Mouse (Mus musculus): Measurements from ENCODE around the gene Ppt2. TPM values are rescaled to one million over a fixed set of nuclear protein-coding genes. Genes with fewer than 3 reads are reported as not detected.

Gene Ppt2
- polyA plus RNA-seq, 1 experiment: 40.9 TPM

DNA sequence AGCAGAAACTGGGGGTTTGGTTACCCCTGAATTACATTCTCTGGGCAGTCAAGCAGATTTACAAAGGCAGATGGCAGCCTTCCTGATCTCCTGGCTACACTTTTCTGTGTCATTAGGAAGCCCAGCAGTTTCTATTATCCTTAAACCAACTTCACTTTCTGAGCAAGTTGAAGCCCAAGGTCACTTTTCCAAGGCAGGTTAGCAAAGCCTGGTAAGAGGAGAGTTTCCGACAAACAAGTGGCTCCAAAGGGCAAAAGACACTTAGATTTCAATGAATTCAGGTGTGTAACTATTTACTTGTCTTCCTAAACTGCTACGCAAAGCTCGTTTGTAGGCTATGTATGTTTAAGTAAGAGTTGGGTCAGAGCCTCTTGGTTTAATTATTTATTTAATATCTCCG is 15.1 kb upstream of the Ppt2 start:
- no peak overlapping the region for H3K4me3 ChIP-seq (replicated peaks; ENCODE audit: extremely low read depth, low read depth, low read length)
- DNase-seq: no peak
- peaks cover 5% of the 10 kb centered on the region for H3K4me1 ChIP-seq (ENCODE audit: control insufficient read depth, insufficient read depth, low read length)
- TF ChIP-seq CTCF (IDR thresholded peaks at IDR 0.05; ENCODE audit: insufficient read depth, low read length) (no peak), POLR2A (IDR thresholded peaks at IDR 0.05; ENCODE audit: borderline replicate concordance, extremely low read depth, low read depth, low read length) (no peak)
- WGBS: 84% methylated on average over 4 of the region's 4 CpGs

- H3K4me1 ChIP-seq (ENCODE audit: control insufficient read depth, insufficient read depth, low read length): peaks cover 5% of the 10 kb centered on the region
- no peak overlapping the region for H3K4me3 ChIP-seq (replicated peaks; ENCODE audit: extremely low read depth, low read depth, low read length)
- no peak for TF ChIP-seq POLR2A (IDR thresholded peaks at IDR 0.05; ENCODE audit: borderline replicate concordance, extremely low read depth, low read depth, low read length)
- TF ChIP-seq CTCF (IDR thresholded peaks at IDR 0.05; ENCODE audit: insufficient read depth, low read length): no peak
- WGBS: 67% methylated on average over 3 of the region's 3 CpGs
- no peak for DNase-seq
Measured at GRCm38 (mm10) chr17:34641945-34642344, 13.6 kb upstream of the Ppt2 start.

GRCm38 (mm10) chr17:34640778-34641601 is 12.7 kb upstream of the Ppt2 start:
- H3K4me1 ChIP-seq (ENCODE audit: control insufficient read depth, insufficient read depth, low read length): peaks cover 5% of the 10 kb centered on the region
- no peak overlapping the region for H3K4me3 ChIP-seq (replicated peaks; ENCODE audit: extremely low read depth, low read depth, low read length)
- no peak for TF ChIP-seq POLR2A (IDR thresholded peaks at IDR 0.05; ENCODE audit: borderline replicate concordance, extremely low read depth, low read depth, low read length)
- TF ChIP-seq CTCF (IDR thresholded peaks at IDR 0.05; ENCODE audit: insufficient read depth, low read length): peak; percentile 10; the same call in 1 of the 2 replicates
- DNase-seq: no peak
- WGBS: 24% methylated on average over 11 of the region's 11 CpGs

GRCm38 (mm10) chr17:34639461-34640255 is 11.3 kb upstream of the Ppt2 start:
- no peak overlapping the region for H3K4me3 ChIP-seq (replicated peaks; ENCODE audit: extremely low read depth, low read depth, low read length)
- WGBS: 82% methylated on average over 7 of the region's 7 CpGs
- no peak for TF ChIP-seq CTCF (IDR thresholded peaks at IDR 0.05; ENCODE audit: insufficient read depth, low read length)
- TF ChIP-seq POLR2A (IDR thresholded peaks at IDR 0.05; ENCODE audit: borderline replicate concordance, extremely low read depth, low read depth, low read length): no peak
- no peak for DNase-seq
- no peaks in the 10 kb centered on the region; the same call in 1 of the 2 replicates for H3K4me1 ChIP-seq (ENCODE audit: control insufficient read depth, insufficient read depth, low read length)

- no peak for DNase-seq
- WGBS: 52% methylated on average over 3 of the region's 3 CpGs
- no peak for TF ChIP-seq CTCF (IDR thresholded peaks at IDR 0.05; ENCODE audit: insufficient read depth, low read length)
- no peak for TF ChIP-seq POLR2A (IDR thresholded peaks at IDR 0.05; ENCODE audit: borderline replicate concordance, extremely low read depth, low read depth, low read length)
- no peaks in the 10 kb centered on the region; the same call in 1 of the 2 replicates for H3K4me1 ChIP-seq (ENCODE audit: control insufficient read depth, insufficient read depth, low read length)
- no peak overlapping the region for H3K4me3 ChIP-seq (replicated peaks; ENCODE audit: extremely low read depth, low read depth, low read length)
Measured at GRCm38 (mm10) chr17:34637459-34637858, 9.1 kb upstream of the Ppt2 start.

- no peak for TF ChIP-seq CTCF (IDR thresholded peaks at IDR 0.05; ENCODE audit: insufficient read depth, low read length)
- no peak for TF ChIP-seq POLR2A (IDR thresholded peaks at IDR 0.05; ENCODE audit: borderline replicate concordance, extremely low read depth, low read depth, low read length)
- 58% methylated on average over 2 of the region's 2 CpGs for WGBS
- Histone ChIP-seq H3K4me3 (replicated peaks; ENCODE audit: extremely low read depth, low read depth, low read length) (no peak overlapping the region), H3K4me1 (ENCODE audit: control insufficient read depth, insufficient read depth, low read length) (peaks cover 9% of the 10 kb centered on the region)
- no peak for DNase-seq
Measured at GRCm38 (mm10) chr17:34635671-34636070, 7.4 kb upstream of the Ppt2 start.

DNA sequence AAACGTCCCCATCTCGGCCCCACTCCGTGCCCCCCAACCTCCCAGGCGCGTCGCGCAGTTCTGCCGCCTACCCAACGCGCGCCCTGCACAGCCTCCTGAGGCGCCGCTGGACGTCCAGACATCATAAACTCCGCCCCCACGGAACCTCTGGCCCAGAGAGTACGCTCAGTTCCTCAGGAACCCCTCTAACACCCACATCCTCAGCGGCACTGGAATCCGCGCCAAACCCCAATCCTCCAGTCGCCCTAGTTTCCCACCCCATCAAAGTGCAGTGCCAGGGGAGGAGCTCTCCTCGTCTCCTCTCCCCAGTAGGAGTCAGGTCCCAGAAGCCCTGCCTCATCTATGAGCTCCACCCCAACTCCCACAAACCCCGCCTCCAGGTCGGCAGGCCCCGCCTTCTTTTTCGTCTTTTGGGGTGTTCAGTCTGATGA is 4.0 kb upstream of the Ppt2 start:
- Histone ChIP-seq H3K4me3 (replicated peaks; ENCODE audit: extremely low read depth, low read depth, low read length) (peak overlapping the region; percentile 60), H3K4me1 (ENCODE audit: control insufficient read depth, insufficient read depth, low read length) (peaks cover 9% of the 10 kb centered on the region)
- WGBS: 3% methylated on average over 26 of the region's 26 CpGs
- DNase-seq: peak; percentile 73
- TF ChIP-seq POLR2A (IDR thresholded peaks at IDR 0.05; ENCODE audit: borderline replicate concordance, extremely low read depth, low read depth, low read length) (peak; percentile 29; the same call in 1 of the 2 replicates), CTCF (IDR thresholded peaks at IDR 0.05; ENCODE audit: insufficient read depth, low read length) (no peak)

DNA sequence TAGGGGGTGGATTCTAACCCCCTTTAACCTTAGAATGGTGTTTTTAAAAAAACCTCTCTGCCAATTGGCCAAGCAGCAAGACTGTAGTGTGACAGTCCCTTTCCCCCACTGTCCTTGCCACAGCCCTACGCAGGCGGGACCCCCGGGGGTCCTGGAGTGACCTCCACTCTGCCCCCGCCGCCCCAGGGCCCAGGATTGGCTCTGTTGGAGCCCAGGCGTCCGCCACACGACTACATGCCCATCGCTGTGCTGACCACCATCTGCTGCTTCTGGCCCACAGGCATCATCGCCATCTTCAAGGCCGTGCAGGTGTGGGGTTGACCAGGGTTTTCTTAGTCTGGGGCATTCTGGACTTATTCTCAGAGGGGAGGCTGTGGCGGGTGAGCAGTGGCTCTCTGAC is 3.3 kb upstream of the Ppt2 start:
- peaks cover 9% of the 10 kb centered on the region for H3K4me1 ChIP-seq (ENCODE audit: control insufficient read depth, insufficient read depth, low read length)
- no peak overlapping the region for H3K4me3 ChIP-seq (replicated peaks; ENCODE audit: extremely low read depth, low read depth, low read length)
- TF ChIP-seq POLR2A (IDR thresholded peaks at IDR 0.05; ENCODE audit: borderline replicate concordance, extremely low read depth, low read depth, low read length): no peak
- no peak for TF ChIP-seq CTCF (IDR thresholded peaks at IDR 0.05; ENCODE audit: insufficient read depth, low read length)
- 27% methylated on average over 12 of the region's 12 CpGs for WGBS
- DNase-seq: no peak

- 5% methylated on average over 41 of the region's 48 CpGs for WGBS
Measured at GRCm38 (mm10) chr17:34630761-34631301, 2.5 kb upstream of the Ppt2 start.

More at GRCm38 (mm10) chr17:34630761-34631301, 2.5 kb upstream of the Ppt2 start:
- no peak for DNase-seq
- no peak overlapping the region for H3K4me3 ChIP-seq (replicated peaks; ENCODE audit: extremely low read depth, low read depth, low read length)
- TF ChIP-seq CTCF (IDR thresholded peaks at IDR 0.05; ENCODE audit: insufficient read depth, low read length) (no peak), POLR2A (IDR thresholded peaks at IDR 0.05; ENCODE audit: borderline replicate concordance, extremely low read depth, low read depth, low read length) (no peak)
- H3K4me1 ChIP-seq (ENCODE audit: control insufficient read depth, insufficient read depth, low read length): peaks cover 15% of the 10 kb centered on the region
